Mouse (Mus musculus): ENCODE data around the gene Prkcq. TPM values are rescaled to one million over a fixed set of nuclear protein-coding genes. Genes with fewer than 3 reads are reported as not detected.

The Prkcq gene
- total RNA-seq (2021), result 1 to 10 TPM; 1.8 to 2.5 TPM

- peak; percentile 46 to 57 for DNase-seq
- intact Hi-C loops (cut with DNase I), result loop anchor here (5.0 to 10.0 kb wide), 3 partner anchors 60 to 323 kb away; no protein-coding TSS in a partner anchor
Observed at GRCm38 (mm10) chr2:11171754-11172501, at the start of gene Prkcq. Gene Prkcq, plus strand, starts transcription at chr2:11172108.

- intact Hi-C loops (cut with DNase I), result no loop called here
- no peak for DNase-seq
Observed at GRCm38 (mm10) chr2:11130881-11131280, 41.0 kb upstream of the Prkcq start.

GRCm38 (mm10) chr2:11135718-11136117 is 36.2 kb upstream of the Prkcq start:
- intact Hi-C loops (cut with DNase I), result no loop called here
- DNase-seq, result no peak

GRCm38 (mm10) chr2:11138076-11138475 is 33.8 kb upstream of the Prkcq start:
- intact Hi-C loops (cut with DNase I), result no loop called here
- DNase-seq, result no peak

- DNase-seq, result no peak
- intact Hi-C loops (cut with DNase I), result no loop called here
Observed at GRCm38 (mm10) chr2:11139518-11140152, 32.3 kb upstream of the Prkcq start.

- no peak for DNase-seq
- intact Hi-C loops (cut with DNase I), result no loop called here
Observed at GRCm38 (mm10) chr2:11140385-11140784, 31.5 kb upstream of the Prkcq start.

GRCm38 (mm10) chr2:11149091-11149490 is 22.8 kb upstream of the Prkcq start:
- peak; percentile 14 to 15 for DNase-seq

GRCm38 (mm10) chr2:11150975-11151374 is 20.9 kb upstream of the Prkcq start:
- intact Hi-C loops (cut with DNase I), result no loop called here
- no peak for DNase-seq

More at GRCm38 (mm10) chr2:11149091-11149490, 22.8 kb upstream of the Prkcq start:
- intact Hi-C loops (cut with DNase I), result no loop called here

- intact Hi-C loops (cut with DNase I), result no loop called here
- DNase-seq, result no peak
Observed at GRCm38 (mm10) chr2:11151655-11152323, 20.1 kb upstream of the Prkcq start.

- intact Hi-C loops (cut with DNase I), result no loop called here
- DNase-seq, result no peak
Observed at GRCm38 (mm10) chr2:11159641-11160040, 12.3 kb upstream of the Prkcq start.

GRCm38 (mm10) chr2:11160696-11161095 is 11.2 kb upstream of the Prkcq start:
- no peak for DNase-seq
- intact Hi-C loops (cut with DNase I), result no loop called here

- intact Hi-C loops (cut with DNase I), result no loop called here
- no peak for DNase-seq
Observed at GRCm38 (mm10) chr2:11161336-11161735, 10.6 kb upstream of the Prkcq start.

- no peak for DNase-seq
- intact Hi-C loops (cut with DNase I), result no loop called here
Observed at GRCm38 (mm10) chr2:11162701-11163100, 9.2 kb upstream of the Prkcq start.

- intact Hi-C loops (cut with DNase I), result no loop called here
- no peak for DNase-seq
Observed at GRCm38 (mm10) chr2:11164170-11164569, 7.7 kb upstream of the Prkcq start.

- intact Hi-C loops (cut with DNase I), result loop anchor here (5.0 to 10.0 kb wide), 3 partner anchors 58 to 325 kb away; no protein-coding TSS in a partner anchor
- no peak for DNase-seq
Observed at GRCm38 (mm10) chr2:11169721-11170335, 2.1 kb upstream of the Prkcq start.

GRCm38 (mm10) chr2:11172831-11173414 is 1.0 kb downstream of the Prkcq start:
- no peak for DNase-seq
- intact Hi-C loops (cut with DNase I), result loop anchor here (5.0 to 10.0 kb wide), 3 partner anchors 61 to 322 kb away; no protein-coding TSS in a partner anchor

- intact Hi-C loops (cut with DNase I), result loop anchor here (5.0 to 10.0 kb wide), 3 partner anchors 61 to 321 kb away; no protein-coding TSS in a partner anchor
- no peak for DNase-seq
Observed at GRCm38 (mm10) chr2:11173521-11173920, 1.6 kb downstream of the Prkcq start.

- no peak for DNase-seq
- intact Hi-C loops (cut with DNase I), result loop anchor here (5.0 to 10.0 kb wide), 3 partner anchors 62 to 321 kb away; no protein-coding TSS in a partner anchor
Observed at GRCm38 (mm10) chr2:11174101-11174500, 2.2 kb downstream of the Prkcq start.

- no peak for DNase-seq
- intact Hi-C loops (cut with DNase I), result loop anchor here (10.0 kb wide), 1 partner anchor 317 kb away; no protein-coding TSS in a partner anchor
Observed at GRCm38 (mm10) chr2:11177880-11178279, 6.0 kb downstream of the Prkcq start.

GRCm38 (mm10) chr2:11181510-11181909 is 9.6 kb downstream of the Prkcq start:
- no peak for DNase-seq
- intact Hi-C loops (cut with DNase I), result no loop called here

All from heart, postnatal 10 days (tissue).